Mouse (Mus musculus): Measurements from ENCODE around the gene Cfap52. TPM values are rescaled to one million over a fixed set of nuclear protein-coding genes. Genes with fewer than 3 reads are reported as not detected.
A peak's percentile ranks its signal among the peaks of the same experiment; 100 is the strongest.

Gene Cfap52
- polyA plus RNA-seq, 1 experiment, result 0.72 TPM

- no peak overlapping the region for H3K27ac ChIP-seq (ENCODE audit: insufficient read depth, low read length)
- 93% methylated on average over 5 of the region's 5 CpGs for WGBS
- TF ChIP-seq CTCF (IDR thresholded peaks at IDR 0.05; ENCODE audit: borderline replicate concordance, insufficient read depth, low read depth, low read length), result no peak
- TF ChIP-seq POLR2A (IDR thresholded peaks at IDR 0.05; ENCODE audit: borderline replicate concordance, insufficient read depth, low read length), result no peak
- H3K4me1 ChIP-seq (ENCODE audit: control insufficient read depth, insufficient read depth, low read length), result no peaks in the 10 kb centered on the region
- no peak for DNase-seq
- no peak overlapping the region for H3K4me3 ChIP-seq (replicated peaks; ENCODE audit: insufficient read depth, low read depth, low read length)
- H3K27me3 ChIP-seq (ENCODE audit: control insufficient read depth, insufficient read depth, low read length), result no peaks in the 10 kb centered on the region; the same call in 1 of the 2 replicates
Observed at GRCm38 (mm10) chr11:67923720-67924119, 41.7 kb downstream of the Cfap52 start.

DNA sequence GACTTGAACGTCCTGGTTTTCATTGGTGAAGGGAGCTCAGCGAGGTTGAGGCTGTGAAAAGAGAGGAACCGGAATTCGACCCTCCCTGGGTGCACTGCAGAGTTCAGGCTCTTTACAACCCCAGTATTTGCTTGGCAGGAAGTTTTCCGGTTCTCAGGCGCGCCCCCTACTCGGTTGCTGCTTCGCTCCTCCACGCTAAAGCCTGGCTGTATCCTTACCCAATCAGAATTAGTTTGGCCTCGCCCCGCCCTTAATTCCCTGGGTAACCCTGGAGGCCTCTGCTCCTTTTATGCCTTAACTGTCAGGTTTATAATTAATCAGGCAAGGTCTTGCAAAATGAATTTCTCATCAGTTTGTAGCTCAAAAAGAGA is 42.7 kb downstream of the Cfap52 start:
- no peak overlapping the region for H3K27ac ChIP-seq (ENCODE audit: insufficient read depth, low read length)
- no peaks in the 10 kb centered on the region; the same call in 1 of the 2 replicates for H3K27me3 ChIP-seq (ENCODE audit: control insufficient read depth, insufficient read depth, low read length)
- 3% methylated on average over 12 of the region's 12 CpGs for WGBS
- DNase-seq, result peak; percentile 10 to 18
- peak overlapping the region; percentile 30 for H3K4me3 ChIP-seq (replicated peaks; ENCODE audit: insufficient read depth, low read depth, low read length)
- no peaks in the 10 kb centered on the region for H3K4me1 ChIP-seq (ENCODE audit: control insufficient read depth, insufficient read depth, low read length)
- TF ChIP-seq POLR2A (IDR thresholded peaks at IDR 0.05; ENCODE audit: borderline replicate concordance, insufficient read depth, low read length) (no peak), CTCF (IDR thresholded peaks at IDR 0.05; ENCODE audit: borderline replicate concordance, insufficient read depth, low read depth, low read length) (no peak)

DNA sequence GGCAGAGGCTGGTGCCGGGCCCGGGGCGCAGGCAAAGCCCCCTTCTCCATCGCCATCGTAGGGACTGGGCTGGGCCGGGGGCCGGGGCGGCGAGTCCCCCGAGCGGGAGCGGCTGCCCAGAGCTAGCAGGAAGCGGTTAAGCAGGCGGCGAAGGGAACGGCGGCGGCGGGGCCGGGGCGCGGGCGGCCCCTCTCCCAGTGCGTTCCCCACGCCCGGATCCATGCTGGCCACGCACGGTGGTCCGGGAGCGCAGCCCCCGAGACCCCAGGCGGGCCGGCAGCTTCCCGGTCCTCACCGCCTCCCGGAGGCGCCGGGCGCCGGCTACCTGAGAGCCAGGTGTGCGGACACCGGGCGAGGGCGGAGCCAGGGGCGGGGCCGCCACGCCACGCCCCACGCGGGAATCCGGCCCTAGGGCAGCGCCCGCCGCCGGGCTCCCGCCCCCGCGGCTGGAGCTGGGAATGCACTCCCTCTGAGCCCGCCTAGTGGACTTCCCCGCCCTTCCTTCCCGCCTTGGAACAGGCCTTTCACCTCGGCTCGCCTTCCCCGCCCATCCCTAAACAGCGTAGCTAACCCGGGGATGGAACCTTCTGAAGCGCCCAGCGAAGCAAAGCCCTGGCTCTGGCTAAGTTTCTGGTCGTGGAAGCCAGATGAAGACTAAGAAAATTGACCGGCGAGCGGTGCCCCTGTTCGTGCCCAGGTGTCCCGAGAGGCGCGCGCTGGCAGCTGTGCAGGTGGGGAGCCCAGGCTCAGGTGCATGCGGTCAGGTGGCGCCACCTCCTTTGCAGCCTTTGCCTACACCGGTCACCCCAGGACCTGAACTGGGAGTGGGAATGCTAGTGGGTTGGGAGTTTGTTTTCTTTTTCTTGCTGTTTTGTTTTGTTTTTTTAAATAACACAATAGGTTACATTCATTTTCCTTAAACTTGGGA is 43.4 kb downstream of the Cfap52 start, which contains the start of gene Usp43:
Gene Usp43, minus strand, starts transcription at position 327 of the 928 bp plus-strand sequence.
- TF ChIP-seq CTCF (IDR thresholded peaks at IDR 0.05; ENCODE audit: borderline replicate concordance, insufficient read depth, low read depth, low read length), result no peak
- TF ChIP-seq POLR2A (IDR thresholded peaks at IDR 0.05; ENCODE audit: borderline replicate concordance, insufficient read depth, low read length), result no peak
- WGBS, result under 1% methylated on average over 80 of the region's 80 CpGs
- DNase-seq, result peak; percentile 10 to 23
- H3K4me3 ChIP-seq (replicated peaks; ENCODE audit: insufficient read depth, low read depth, low read length), result peak within 1 kb of the TSS; percentile 48
- H3K27ac ChIP-seq (ENCODE audit: insufficient read depth, low read length), result no peak within 1 kb of the TSS
- H3K4me1 ChIP-seq (ENCODE audit: control insufficient read depth, insufficient read depth, low read length), result no peaks in the 10 kb centered on the region
- no peaks in the 10 kb centered on the region; the same call in 1 of the 2 replicates for H3K27me3 ChIP-seq (ENCODE audit: control insufficient read depth, insufficient read depth, low read length)

DNA sequence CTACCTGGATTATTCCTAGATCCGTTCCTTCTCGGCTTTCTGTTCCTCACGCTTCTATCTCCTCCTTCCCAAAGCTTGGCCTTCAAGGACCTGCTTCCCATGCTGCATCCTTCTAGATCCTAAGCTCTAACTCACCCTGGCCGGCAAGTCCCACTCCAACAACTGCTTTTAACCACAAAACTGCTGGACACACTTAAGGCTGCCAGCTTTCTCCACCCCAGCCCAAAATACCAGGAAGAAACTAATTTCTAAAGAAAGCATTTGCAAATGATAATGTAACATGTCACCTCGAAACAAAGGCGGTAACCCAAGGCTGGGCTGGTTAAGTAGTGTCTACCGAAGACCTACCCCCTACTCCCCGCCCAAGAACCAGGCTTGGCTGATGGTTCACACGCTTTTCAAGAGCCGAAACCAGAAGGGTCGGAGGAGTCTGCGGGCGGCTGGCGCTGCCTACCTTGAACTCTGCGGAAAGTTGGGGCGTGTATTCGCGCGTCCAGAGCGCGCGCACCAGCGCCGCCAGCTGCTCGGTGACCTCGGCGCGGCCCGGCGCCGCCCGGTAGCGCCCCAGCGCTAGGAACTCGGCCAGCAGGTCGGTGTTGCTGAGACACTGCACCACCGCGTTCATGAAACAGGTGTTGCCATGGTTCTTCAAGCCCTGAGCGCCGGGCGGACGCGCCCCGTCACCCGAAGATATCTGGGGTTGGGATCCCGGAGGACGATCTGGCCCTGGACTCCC is 44.2 kb downstream of the Cfap52 start:
- Histone ChIP-seq H3K4me1 (ENCODE audit: control insufficient read depth, insufficient read depth, low read length) (no peaks in the 10 kb centered on the region), H3K27ac (ENCODE audit: insufficient read depth, low read length) (no peak overlapping the region), H3K4me3 (replicated peaks; ENCODE audit: insufficient read depth, low read depth, low read length) (peak overlapping the region; percentile 17), H3K27me3 (ENCODE audit: control insufficient read depth, insufficient read depth, low read length) (no peaks in the 10 kb centered on the region; the same call in 1 of the 2 replicates)
- WGBS, result 9% methylated on average over 47 of the region's 47 CpGs
- peak; percentile 11 to 16 for DNase-seq
- no peak for TF ChIP-seq POLR2A (IDR thresholded peaks at IDR 0.05; ENCODE audit: borderline replicate concordance, insufficient read depth, low read length)
- no peak for TF ChIP-seq CTCF (IDR thresholded peaks at IDR 0.05; ENCODE audit: borderline replicate concordance, insufficient read depth, low read depth, low read length)

- Histone ChIP-seq H3K27me3 (ENCODE audit: control insufficient read depth, insufficient read depth, low read length) (no peaks in the 10 kb centered on the region; the same call in 1 of the 2 replicates), H3K4me3 (replicated peaks; ENCODE audit: insufficient read depth, low read depth, low read length) (no peak overlapping the region), H3K4me1 (ENCODE audit: control insufficient read depth, insufficient read depth, low read length) (no peaks in the 10 kb centered on the region), H3K27ac (ENCODE audit: insufficient read depth, low read length) (no peak overlapping the region)
- WGBS, result 78% methylated on average over 9 of the region's 9 CpGs
- no peak for DNase-seq
- TF ChIP-seq CTCF (IDR thresholded peaks at IDR 0.05; ENCODE audit: borderline replicate concordance, insufficient read depth, low read depth, low read length), result no peak
- TF ChIP-seq POLR2A (IDR thresholded peaks at IDR 0.05; ENCODE audit: borderline replicate concordance, insufficient read depth, low read length), result no peak
Observed at GRCm38 (mm10) chr11:67920226-67920960, 45.1 kb downstream of the Cfap52 start.

- no peaks in the 10 kb centered on the region; the same call in 1 of the 2 replicates for H3K27me3 ChIP-seq (ENCODE audit: control insufficient read depth, insufficient read depth, low read length)
- WGBS, result 86% methylated on average over 5 of the region's 5 CpGs
- DNase-seq, result no peak
- H3K27ac ChIP-seq (ENCODE audit: insufficient read depth, low read length), result no peak overlapping the region
- no peak overlapping the region for H3K4me3 ChIP-seq (replicated peaks; ENCODE audit: insufficient read depth, low read depth, low read length)
- H3K4me1 ChIP-seq (ENCODE audit: control insufficient read depth, insufficient read depth, low read length), result no peaks in the 10 kb centered on the region
- no peak for TF ChIP-seq CTCF (IDR thresholded peaks at IDR 0.05; ENCODE audit: borderline replicate concordance, insufficient read depth, low read depth, low read length)
- TF ChIP-seq POLR2A (IDR thresholded peaks at IDR 0.05; ENCODE audit: borderline replicate concordance, insufficient read depth, low read length), result no peak
Observed at GRCm38 (mm10) chr11:67919593-67919992, 45.9 kb downstream of the Cfap52 start.

DNA sequence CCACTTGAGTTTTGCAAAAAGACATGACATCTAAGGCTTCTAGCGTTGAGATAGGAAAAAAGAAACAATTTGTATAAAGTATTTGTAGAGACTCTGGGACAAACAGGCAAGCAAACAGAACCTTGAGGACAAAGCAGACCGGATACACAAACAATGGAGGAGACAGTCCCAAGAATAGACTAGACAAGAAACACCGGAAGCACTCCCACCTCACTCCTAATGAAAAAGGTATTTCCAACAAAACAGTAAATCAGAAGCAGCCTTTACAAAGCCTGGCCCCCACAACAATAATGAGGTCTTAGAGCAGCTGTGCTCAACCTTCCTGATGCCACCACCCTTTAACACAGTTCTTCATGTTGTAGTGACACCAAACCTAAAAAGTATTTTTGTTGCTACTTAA is 48.3 kb downstream of the Cfap52 start:
- DNase-seq, result no peak
- Histone ChIP-seq H3K4me3 (replicated peaks; ENCODE audit: insufficient read depth, low read depth, low read length) (no peak overlapping the region), H3K4me1 (ENCODE audit: control insufficient read depth, insufficient read depth, low read length) (peaks cover 3% of the 10 kb centered on the region; the same call in 1 of the 2 replicates), H3K27ac (ENCODE audit: insufficient read depth, low read length) (no peak overlapping the region), H3K27me3 (ENCODE audit: control insufficient read depth, insufficient read depth, low read length) (no peaks in the 10 kb centered on the region)
- no peak for TF ChIP-seq POLR2A (IDR thresholded peaks at IDR 0.05; ENCODE audit: borderline replicate concordance, insufficient read depth, low read length)
- TF ChIP-seq CTCF (IDR thresholded peaks at IDR 0.05; ENCODE audit: borderline replicate concordance, insufficient read depth, low read depth, low read length), result no peak
- WGBS, result 90% methylated on average over 3 of the region's 3 CpGs

Measured in cerebellum, adult 2 months (tissue).